Mouse (Mus musculus): ENCODE results near the gene Klhl20. TPM values are rescaled to one million over a fixed set of nuclear protein-coding genes. Genes with fewer than 3 reads are reported as not detected.
A peak's percentile ranks its signal among the peaks of the same experiment; 100 is the strongest.

Gene Klhl20
- polyA plus RNA-seq, 1 experiment from 2014 or later: 15.8 TPM

DNA sequence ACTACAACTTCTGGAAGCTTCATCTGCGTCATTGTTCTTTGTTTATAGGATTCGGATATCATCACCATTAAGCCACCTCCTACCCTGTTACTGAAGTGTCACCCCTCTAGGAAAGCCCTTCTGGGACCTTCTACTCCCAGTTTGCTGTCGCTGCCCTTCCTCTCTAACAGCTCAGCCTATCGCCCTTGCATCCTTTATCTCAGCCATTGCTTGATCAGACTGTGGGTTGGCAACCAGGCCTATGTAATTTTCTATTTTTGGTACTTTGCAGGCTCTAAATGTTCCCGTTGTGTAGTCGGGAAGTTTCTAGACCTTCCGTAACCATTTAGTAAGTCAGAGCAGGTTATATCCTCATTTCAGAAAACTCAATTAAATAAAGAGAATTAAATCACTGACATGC is 11.9 kb upstream of the Klhl20 start:
- no peaks in the 10 kb centered on the region; the same call in 1 of the 2 replicates for H3K27me3 ChIP-seq (ENCODE audit: control insufficient read depth, insufficient read depth, low read depth, low read length)
- H3K27ac ChIP-seq (ENCODE audit: low read length): no peak overlapping the region
- no peak overlapping the region for H3K9ac ChIP-seq (ENCODE audit: low read length)
- ATAC-seq (ENCODE audit: low read depth): no peak
- no peak overlapping the region for H3K4me2 ChIP-seq (ENCODE audit: low read depth, low read length)
- H3K36me3 ChIP-seq (ENCODE audit: control insufficient read depth, insufficient read depth, low read length): no peaks in the 10 kb centered on the region
- no peaks in the 10 kb centered on the region; the same call in 1 of the 2 replicates for H3K4me1 ChIP-seq (replicated peaks; ENCODE audit: control insufficient read depth, insufficient read depth, low read length)
- H3K4me3 ChIP-seq (ENCODE audit: low read length): no peak overlapping the region
- no peaks in the 10 kb centered on the region for H3K9me3 ChIP-seq (ENCODE audit: control insufficient read depth, low read length)
- 79% methylated on average over 7 of the region's 7 CpGs for WGBS

DNA sequence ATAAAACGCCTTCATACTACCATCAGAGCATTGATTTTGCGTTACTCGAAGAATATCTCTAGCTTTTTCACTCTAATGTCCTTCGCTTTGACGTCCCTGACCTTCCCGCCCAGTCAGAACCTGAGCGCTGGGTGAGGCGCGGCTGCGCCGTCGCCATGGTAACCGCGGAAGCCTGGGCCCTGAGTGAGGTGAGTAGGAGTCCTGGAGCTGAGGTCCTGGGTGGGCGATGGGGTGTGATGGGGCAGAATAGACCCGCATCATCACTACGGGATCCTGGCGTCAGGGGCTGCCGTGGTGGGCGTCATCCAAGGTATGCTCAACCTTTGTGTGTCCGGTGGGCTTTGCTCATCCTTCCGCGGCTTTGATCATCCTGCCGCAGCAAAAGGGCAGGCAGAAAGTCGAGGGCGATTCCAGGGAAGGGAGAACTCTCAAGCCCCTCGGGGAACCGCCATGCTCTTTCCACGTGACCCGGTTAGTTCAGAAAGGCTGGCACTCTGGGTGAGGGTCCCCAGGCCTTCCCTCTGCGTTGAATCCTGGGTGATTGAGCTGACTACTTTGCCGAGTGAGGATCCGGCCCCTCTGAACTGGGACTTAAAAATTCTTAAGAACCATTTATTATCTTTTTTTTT is 11.3 kb upstream of the Klhl20 start, which contains the start of gene Ankrd45:
Gene Ankrd45 (plus strand): TSS at position 161 of the 629 bp plus-strand sequence.
- no peaks in the 10 kb centered on the region for H3K9me3 ChIP-seq (ENCODE audit: control insufficient read depth, low read length)
- no peaks in the 10 kb centered on the region; the same call in 1 of the 2 replicates for H3K27me3 ChIP-seq (ENCODE audit: control insufficient read depth, insufficient read depth, low read depth, low read length)
- H3K4me2 ChIP-seq (ENCODE audit: low read depth, low read length): peak within 1 kb of the TSS; percentile 54
- WGBS: 4% methylated on average over 33 of the region's 33 CpGs
- H3K9ac ChIP-seq (ENCODE audit: low read length): peak within 1 kb of the TSS; percentile 33
- ATAC-seq (ENCODE audit: low read depth): peak; percentile 78
- peak within 1 kb of the TSS; percentile 38 for H3K4me3 ChIP-seq (ENCODE audit: low read length)
- no peaks in the 10 kb centered on the region for H3K36me3 ChIP-seq (ENCODE audit: control insufficient read depth, insufficient read depth, low read length)
- no peaks in the 10 kb centered on the region; the same call in 1 of the 2 replicates for H3K4me1 ChIP-seq (replicated peaks; ENCODE audit: control insufficient read depth, insufficient read depth, low read length)
- no peak within 1 kb of the TSS for H3K27ac ChIP-seq (ENCODE audit: low read length)

DNA sequence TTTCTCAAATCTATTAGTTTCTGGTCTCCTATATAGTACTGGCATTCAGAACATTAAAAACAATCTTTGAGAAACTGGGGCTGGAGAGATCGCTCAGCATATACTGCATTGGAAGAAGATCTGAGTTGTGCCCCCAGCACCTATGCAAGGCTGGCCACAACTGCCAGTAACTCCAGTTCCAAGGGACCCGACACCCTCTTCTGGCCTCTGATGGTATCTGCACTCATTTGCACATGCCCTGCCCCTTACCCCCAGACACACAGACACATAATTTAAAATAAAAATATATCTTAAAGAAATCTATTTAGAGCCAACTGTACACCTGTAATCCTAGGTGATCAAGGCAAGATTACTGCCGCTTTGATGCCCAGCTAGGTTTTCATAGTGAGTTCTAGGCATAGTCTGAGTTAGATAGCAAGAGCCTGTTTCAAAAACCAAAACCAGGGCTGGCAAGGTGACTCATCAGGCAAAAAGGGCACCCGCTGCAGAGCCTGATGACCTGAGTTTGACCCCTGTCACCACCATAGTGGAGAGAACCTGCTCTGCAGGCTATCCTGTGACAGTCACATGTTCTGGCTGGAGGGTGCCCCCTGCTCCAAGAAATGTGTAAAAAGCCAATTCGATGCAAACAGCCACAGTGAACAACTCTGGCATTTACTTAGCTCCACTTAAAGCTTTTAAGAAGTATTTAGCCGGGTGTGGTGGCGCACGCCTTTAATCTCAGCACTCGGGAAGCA is 8.9 kb upstream of the Klhl20 start:
- WGBS: 64% methylated on average over 9 of the region's 9 CpGs
- no peak for ATAC-seq (ENCODE audit: low read depth)
- no peaks in the 10 kb centered on the region; the same call in 1 of the 2 replicates for H3K27me3 ChIP-seq (ENCODE audit: control insufficient read depth, insufficient read depth, low read depth, low read length)
- H3K9ac ChIP-seq (ENCODE audit: low read length): no peak overlapping the region
- H3K36me3 ChIP-seq (ENCODE audit: control insufficient read depth, insufficient read depth, low read length): no peaks in the 10 kb centered on the region
- H3K27ac ChIP-seq (ENCODE audit: low read length): no peak overlapping the region
- H3K4me1 ChIP-seq (replicated peaks; ENCODE audit: control insufficient read depth, insufficient read depth, low read length): no peaks in the 10 kb centered on the region; the same call in 1 of the 2 replicates
- H3K4me3 ChIP-seq (ENCODE audit: low read length): no peak overlapping the region
- no peak overlapping the region for H3K4me2 ChIP-seq (ENCODE audit: low read depth, low read length)
- H3K9me3 ChIP-seq (ENCODE audit: control insufficient read depth, low read length): no peaks in the 10 kb centered on the region

- Histone ChIP-seq H3K4me2 (ENCODE audit: low read depth, low read length) (no peak overlapping the region), H3K9me3 (ENCODE audit: control insufficient read depth, low read length) (no peaks in the 10 kb centered on the region), H3K4me3 (ENCODE audit: low read length) (no peak overlapping the region), H3K27me3 (ENCODE audit: control insufficient read depth, insufficient read depth, low read depth, low read length) (no peaks in the 10 kb centered on the region; the same call in 1 of the 2 replicates), H3K36me3 (ENCODE audit: control insufficient read depth, insufficient read depth, low read length) (no peaks in the 10 kb centered on the region), H3K27ac (ENCODE audit: low read length) (no peak overlapping the region), H3K4me1 (replicated peaks; ENCODE audit: control insufficient read depth, insufficient read depth, low read length) (no peaks in the 10 kb centered on the region; the same call in 1 of the 2 replicates), H3K9ac (ENCODE audit: low read length) (no peak overlapping the region)
- WGBS: 70% methylated on average over 2 of the region's 2 CpGs
- no peak for ATAC-seq (ENCODE audit: low read depth)
Measured at GRCm38 (mm10) chr1:161139496-161139895, 8.2 kb upstream of the Klhl20 start.

DNA sequence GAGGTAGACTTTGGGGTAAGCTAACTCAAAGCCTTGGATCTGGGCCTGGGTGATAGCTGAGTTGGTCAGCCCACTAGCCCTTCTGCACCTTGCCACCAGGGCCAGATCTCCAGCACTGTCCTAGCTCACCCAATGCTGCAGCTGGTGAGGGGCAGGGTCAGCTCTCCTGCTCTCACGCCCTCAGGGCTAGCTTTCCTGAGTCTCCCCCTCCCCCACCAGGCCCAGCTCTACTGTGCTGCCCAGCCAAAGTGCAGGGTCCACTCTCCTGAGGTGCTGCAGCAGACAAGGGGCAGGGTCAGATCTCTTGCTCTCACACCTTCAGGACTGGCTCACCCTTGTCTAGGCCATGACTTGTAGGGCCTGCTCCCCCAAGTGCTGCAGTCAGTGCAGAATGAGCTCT is 4.8 kb downstream of the Klhl20 start:
- ATAC-seq (ENCODE audit: low read depth): no peak
- H3K9me3 ChIP-seq (ENCODE audit: control insufficient read depth, low read length): no peaks in the 10 kb centered on the region

GRCm38 (mm10) chr1:161122661-161123418 is 8.5 kb downstream of the Klhl20 start:
- H3K9me3 ChIP-seq (ENCODE audit: control insufficient read depth, low read length): no peaks in the 10 kb centered on the region
- H3K27me3 ChIP-seq (ENCODE audit: control insufficient read depth, insufficient read depth, low read depth, low read length): no peaks in the 10 kb centered on the region
- no peaks in the 10 kb centered on the region for H3K4me1 ChIP-seq (replicated peaks; ENCODE audit: control insufficient read depth, insufficient read depth, low read length)
- no peak for ATAC-seq (ENCODE audit: low read depth)
- peaks cover 3% of the 10 kb centered on the region for H3K36me3 ChIP-seq (ENCODE audit: control insufficient read depth, insufficient read depth, low read length)
- no peak overlapping the region for H3K4me3 ChIP-seq (ENCODE audit: low read length)
- 87% methylated on average over 10 of the region's 10 CpGs for WGBS
- no peak overlapping the region for H3K27ac ChIP-seq (ENCODE audit: low read length)
- H3K9ac ChIP-seq (ENCODE audit: low read length): no peak overlapping the region
- no peak overlapping the region for H3K4me2 ChIP-seq (ENCODE audit: low read depth, low read length)

More for the DNA sequence above, 4.8 kb downstream of the Klhl20 start:
- no peak overlapping the region for H3K27ac ChIP-seq (ENCODE audit: low read length)
- H3K9ac ChIP-seq (ENCODE audit: low read length): no peak overlapping the region
- no peak overlapping the region for H3K4me3 ChIP-seq (ENCODE audit: low read length)
- WGBS: 94% methylated on average over 1 of the region's 1 CpGs
- H3K36me3 ChIP-seq (ENCODE audit: control insufficient read depth, insufficient read depth, low read length): no peaks in the 10 kb centered on the region; the same call in 1 of the 2 replicates
- no peak overlapping the region for H3K4me2 ChIP-seq (ENCODE audit: low read depth, low read length)
- no peaks in the 10 kb centered on the region for H3K27me3 ChIP-seq (ENCODE audit: control insufficient read depth, insufficient read depth, low read depth, low read length)
- peaks cover 8% of the 10 kb centered on the region for H3K4me1 ChIP-seq (replicated peaks; ENCODE audit: control insufficient read depth, insufficient read depth, low read length)

DNA sequence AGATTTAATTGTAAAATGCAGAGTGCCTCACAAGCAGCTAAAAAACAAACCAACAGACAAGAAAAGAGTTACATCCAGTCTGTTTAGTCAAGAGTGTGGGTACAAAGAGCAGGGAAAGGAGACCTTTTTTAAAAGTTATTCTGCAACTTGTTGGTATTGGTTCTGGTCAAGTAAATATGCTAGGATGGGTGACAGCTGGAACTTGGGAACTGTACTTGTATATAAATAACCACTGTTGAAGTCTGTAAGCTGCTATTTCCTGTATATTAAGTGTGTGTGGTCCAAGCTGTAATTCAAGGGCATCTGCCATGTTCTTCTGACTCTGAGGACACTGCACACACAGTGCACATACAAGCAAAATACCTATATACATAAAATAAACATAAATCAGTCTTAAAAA is 16.7 kb downstream of the Klhl20 start:
- Histone ChIP-seq H3K27me3 (ENCODE audit: control insufficient read depth, insufficient read depth, low read depth, low read length) (no peaks in the 10 kb centered on the region), H3K9me3 (ENCODE audit: control insufficient read depth, low read length) (no peaks in the 10 kb centered on the region), H3K36me3 (ENCODE audit: control insufficient read depth, insufficient read depth, low read length) (peaks cover under 1% of the 10 kb centered on the region; the same call in 1 of the 2 replicates), H3K4me1 (replicated peaks; ENCODE audit: control insufficient read depth, insufficient read depth, low read length) (no peaks in the 10 kb centered on the region; the same call in 1 of the 2 replicates), H3K4me2 (ENCODE audit: low read depth, low read length) (no peak overlapping the region), H3K4me3 (ENCODE audit: low read length) (no peak overlapping the region), H3K27ac (ENCODE audit: low read length) (no peak overlapping the region), H3K9ac (ENCODE audit: low read length) (no peak overlapping the region)
- peak; percentile 82 for ATAC-seq (ENCODE audit: low read depth)

DNA sequence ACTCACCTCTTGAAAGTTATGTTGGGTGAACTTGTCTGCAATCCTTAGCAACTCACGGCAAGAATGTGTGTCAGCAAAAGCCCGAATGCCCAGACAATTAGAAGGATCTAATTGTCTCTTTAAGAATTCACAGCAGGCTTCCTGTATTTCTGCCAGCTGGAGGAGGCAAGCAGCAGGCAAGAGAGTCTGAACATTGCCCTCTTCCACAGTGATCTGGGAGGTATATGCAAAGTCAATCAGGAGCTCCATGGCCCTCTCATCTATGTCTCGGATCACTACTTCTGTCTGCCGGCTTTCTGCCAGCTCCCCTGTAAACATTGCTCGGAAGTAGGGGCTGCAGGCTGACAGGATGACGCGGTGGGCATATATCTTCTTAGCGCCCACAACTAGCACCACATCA is 22.1 kb downstream of the Klhl20 start:
- Histone ChIP-seq H3K9me3 (ENCODE audit: control insufficient read depth, low read length) (no peaks in the 10 kb centered on the region), H3K9ac (ENCODE audit: low read length) (no peak overlapping the region), H3K4me2 (ENCODE audit: low read depth, low read length) (no peak overlapping the region), H3K4me3 (ENCODE audit: low read length) (no peak overlapping the region), H3K4me1 (replicated peaks; ENCODE audit: control insufficient read depth, insufficient read depth, low read length) (no peaks in the 10 kb centered on the region), H3K36me3 (ENCODE audit: control insufficient read depth, insufficient read depth, low read length) (peaks cover 11% of the 10 kb centered on the region), H3K27ac (ENCODE audit: low read length) (no peak overlapping the region), H3K27me3 (ENCODE audit: control insufficient read depth, insufficient read depth, low read depth, low read length) (no peaks in the 10 kb centered on the region)
- 81% methylated on average over 8 of the region's 8 CpGs for WGBS
- no peak for ATAC-seq (ENCODE audit: low read depth)

- no peak overlapping the region for H3K4me2 ChIP-seq (ENCODE audit: low read depth, low read length)
- H3K4me3 ChIP-seq (ENCODE audit: low read length): no peak overlapping the region
- no peaks in the 10 kb centered on the region for H3K27me3 ChIP-seq (ENCODE audit: control insufficient read depth, insufficient read depth, low read depth, low read length)
- H3K9me3 ChIP-seq (ENCODE audit: control insufficient read depth, low read length): no peaks in the 10 kb centered on the region
- WGBS: 71% methylated on average over 1 of the region's 1 CpGs
- no peak overlapping the region for H3K9ac ChIP-seq (ENCODE audit: low read length)
- H3K4me1 ChIP-seq (replicated peaks; ENCODE audit: control insufficient read depth, insufficient read depth, low read length): no peaks in the 10 kb centered on the region
- peaks cover 13% of the 10 kb centered on the region for H3K36me3 ChIP-seq (ENCODE audit: control insufficient read depth, insufficient read depth, low read length)
- no peak overlapping the region for H3K27ac ChIP-seq (ENCODE audit: low read length)
- no peak for ATAC-seq (ENCODE audit: low read depth)
Measured at GRCm38 (mm10) chr1:161103842-161104241, 27.5 kb downstream of the Klhl20 start.
